Mouse (Mus musculus) gastrocnemius, postnatal 36 days (tissue): ENCODE data around the gene Meox2. TPM values are rescaled to one million over a fixed set of nuclear protein-coding genes. Genes with fewer than 3 reads are reported as not detected.
"Not testable (repeated sequence)": the region's sequence is repeated elsewhere in the genome, so short reads cannot be mapped to it uniquely, and the experiment has no call there.

Source experiments
- DNase-seq, 2 experiments: peaks; one replicate each; pipeline ENCODE4 v3.0.0; 2022
- intact Hi-C: fragments of 180-260 bp; cut with DNase I; formaldehyde crosslinking; loops from one replicate; pipeline ENCODE4 v1.15.1; 2025
- long read RNA-seq, 2 experiments: library from polyadenylated mRNA; stranded (forward); transcript quantifications; one replicate each; pipeline ENCODE4 v2.0.0; 2021
- total RNA-seq, 2 experiments: library from RNA; stranded (reverse); gene quantifications; 2 replicates each; pipeline ENCODE4 v1.2.3; 2021

Meox2 gene
- 10 to 100 TPM in 1 of 2 experiments, 1 to 10 TPM in 1; 9.9 to 10.6 TPM for total RNA-seq
- long read RNA-seq, experiment 1, transcript Meox2-201 (3 exons, 2,360 nt): major isoform, 8 of 9 reads
- long read RNA-seq, experiment 1, partial matches to known transcripts: 0 of 9 reads
- long read RNA-seq, experiment 1, other reads (novel, unspliced or antisense): 1 of 9 reads
- long read RNA-seq, experiment 2, transcript Meox2-201 (3 exons, 2,360 nt): major isoform, 9 of 10 reads
- long read RNA-seq, experiment 2, partial matches to known transcripts: 0 of 10 reads
- long read RNA-seq, experiment 2, other reads (novel, unspliced or antisense): 1 of 10 reads

DNA sequence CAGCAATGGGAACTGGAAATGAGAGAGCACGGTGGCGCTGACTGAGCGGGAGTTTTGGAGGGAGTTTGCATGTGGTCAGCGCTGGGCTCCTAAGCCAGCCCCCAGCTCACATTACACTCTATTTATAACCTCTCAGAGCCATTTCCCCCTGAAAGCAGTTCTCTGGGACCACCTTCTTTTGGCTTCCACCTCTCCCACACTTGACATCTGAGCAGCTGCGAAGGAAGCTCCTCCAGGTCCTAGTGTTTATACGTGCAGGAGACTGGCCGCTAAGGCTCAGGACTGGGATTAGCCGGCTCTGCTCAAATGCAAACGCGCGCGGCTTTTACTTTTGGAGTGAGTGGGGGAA, at the start of gene Meox2:
TSS of gene Meox2 (plus strand) at position 151 of the 349 bp plus-strand sequence.
- intact Hi-C loops: loop anchor here (5.0 kb wide), 1 partner anchor 391 kb away; no protein-coding TSS in a partner anchor
- peak; percentile 70 for DNase-seq

DNA sequence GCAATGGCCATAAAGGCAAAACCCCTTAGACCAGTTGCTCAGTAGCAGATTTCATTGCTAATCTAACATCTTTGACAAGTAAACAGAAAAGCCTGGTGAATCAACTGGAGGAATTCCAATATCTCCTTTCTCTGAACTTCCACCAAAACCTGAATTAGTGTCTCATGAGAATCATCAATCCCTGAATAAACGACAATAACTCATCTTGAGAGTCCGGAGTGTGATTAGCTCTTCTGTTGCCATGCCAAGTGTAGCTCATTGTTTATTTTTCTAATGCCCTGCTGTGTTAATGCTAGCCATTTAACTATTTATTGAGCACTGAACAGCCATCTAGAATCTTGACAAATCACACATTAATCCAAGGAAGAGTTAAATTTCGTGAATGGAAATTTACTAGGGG, 35.7 kb upstream of the Meox2 start:
- intact Hi-C loops: loop anchor here (10.0 kb wide), 1 partner anchor 372 kb away; no protein-coding TSS in a partner anchor
- DNase-seq: no peak

DNA sequence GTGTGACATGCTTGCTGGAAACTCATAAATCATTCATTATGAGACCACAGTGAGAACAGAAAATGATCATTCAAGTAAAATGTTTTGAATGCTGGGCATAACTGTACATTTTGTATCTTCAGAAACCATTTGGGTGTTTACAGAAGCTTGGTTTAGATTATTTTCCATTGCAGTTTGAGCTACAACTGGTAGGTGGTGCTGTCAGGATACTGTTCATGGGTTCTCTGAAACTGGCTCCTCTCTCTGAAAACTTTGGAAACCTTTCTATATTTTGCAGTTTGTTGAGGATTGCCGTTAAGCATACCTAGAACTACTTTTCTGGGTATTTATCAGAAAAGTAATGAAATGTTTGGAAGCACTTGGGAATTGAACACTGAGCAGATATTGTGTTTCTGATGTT, 31.0 kb upstream of the Meox2 start:
- no peak for DNase-seq
- intact Hi-C loops: loop anchor here (10.0 kb wide), 1 partner anchor 367 kb away; no protein-coding TSS in a partner anchor

DNA sequence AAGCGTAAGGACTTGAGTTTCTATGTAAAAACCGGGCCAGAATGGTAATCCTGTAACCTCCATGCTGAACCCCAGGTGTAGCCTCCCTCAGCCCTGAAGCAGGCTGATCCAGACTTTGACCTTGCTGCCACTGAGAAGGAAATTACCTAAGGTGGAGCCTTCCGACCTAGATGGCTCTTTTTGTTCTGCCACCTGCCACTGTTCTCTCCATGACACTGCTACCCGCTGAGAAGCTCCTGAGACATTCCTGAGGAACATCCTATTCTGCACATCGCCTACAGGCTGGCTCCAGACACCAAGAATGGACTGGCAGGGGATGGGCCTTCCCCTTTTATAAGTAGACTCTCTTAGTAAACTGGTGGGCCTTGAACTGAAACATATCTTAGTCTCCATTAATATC, 28.3 kb upstream of the Meox2 start:
- DNase-seq, intact Hi-C loops: not testable (repeated sequence)

DNA sequence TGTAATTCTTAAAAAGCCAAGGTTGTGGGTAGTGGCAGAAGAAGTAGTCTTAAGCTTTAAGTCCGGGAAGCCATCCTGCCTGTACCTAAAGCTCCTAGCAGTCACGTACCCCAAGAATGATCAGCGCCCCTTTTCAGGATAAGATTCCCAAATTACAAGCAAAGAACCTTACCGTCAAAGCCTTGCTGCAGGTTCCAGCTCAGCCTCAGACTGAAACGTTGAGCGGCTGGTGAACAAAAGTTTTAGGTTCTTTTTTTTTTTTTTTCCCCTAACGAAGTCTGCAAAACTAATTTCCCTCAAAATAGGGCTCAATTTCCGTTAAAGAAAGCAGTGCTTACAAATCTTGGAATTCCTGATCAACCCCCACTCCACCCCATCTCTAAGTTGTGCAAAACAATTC, 1.8 kb upstream of the Meox2 start:
- intact Hi-C loops: loop anchor here (5.0 kb wide), 1 partner anchor 389 kb away; no protein-coding TSS in a partner anchor
- peak in 1 of 2 experiments; percentile 4 for DNase-seq

DNA sequence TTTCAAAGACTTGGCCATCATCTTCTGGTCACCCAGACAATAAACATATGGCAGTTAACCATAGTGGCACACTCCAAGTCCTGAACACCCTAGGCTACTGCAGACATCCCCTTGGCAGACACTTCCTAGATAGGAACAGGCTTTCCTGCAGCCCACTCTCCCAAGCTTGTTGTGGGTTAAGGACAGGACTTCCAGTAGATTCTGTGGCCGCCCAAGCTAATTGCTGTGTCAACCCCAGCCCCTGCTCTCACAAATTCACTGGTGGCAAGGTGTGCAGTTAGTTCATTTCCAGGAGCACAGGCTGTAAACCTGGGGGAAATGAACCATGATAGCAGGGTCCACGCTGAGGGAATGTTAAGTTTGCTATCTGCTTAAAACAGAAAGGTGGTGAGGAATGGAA, 1.2 kb upstream of the Meox2 start:
- DNase-seq: peak in 1 of 2 experiments; percentile 22
- intact Hi-C loops: loop anchor here (5.0 kb wide), 1 partner anchor 390 kb away; no protein-coding TSS in a partner anchor

DNA sequence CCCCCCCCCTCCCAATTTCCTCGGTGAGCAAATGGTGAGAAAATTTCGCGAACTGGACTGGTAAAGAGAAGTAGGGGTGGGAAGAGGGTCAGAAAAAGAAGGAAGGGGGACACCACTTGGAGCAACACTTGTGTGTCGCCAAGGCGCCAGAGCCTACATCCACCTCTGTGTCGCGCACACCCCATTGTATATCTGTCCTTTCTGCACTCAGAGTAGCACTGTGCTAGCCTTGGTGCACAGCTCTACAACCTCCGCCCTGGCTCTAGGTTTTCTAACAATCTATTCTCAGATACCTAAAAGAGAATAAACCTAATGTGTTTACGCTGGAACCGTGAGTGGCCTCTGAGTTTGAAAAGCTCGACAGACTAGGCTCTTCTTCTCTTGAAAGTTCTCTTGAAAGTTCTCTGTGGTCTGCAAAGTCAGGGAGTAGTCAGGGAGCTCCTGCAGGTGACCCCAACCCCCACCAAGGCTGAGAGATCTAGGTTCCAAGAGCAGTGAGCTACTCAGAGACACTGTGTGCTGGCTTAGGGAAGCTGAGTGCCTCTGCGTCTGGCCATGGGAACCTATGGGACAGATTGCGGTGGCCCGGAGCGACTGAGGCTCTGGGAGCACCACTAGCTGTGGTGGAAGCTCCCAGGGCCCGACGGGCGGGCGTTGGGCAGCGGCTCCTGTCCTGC, 489 bp upstream of the Meox2 start:
- intact Hi-C loops: loop anchor here (5.0 kb wide), 1 partner anchor 391 kb away; no protein-coding TSS in a partner anchor
- peak; percentile 11 to 18 for DNase-seq

DNA sequence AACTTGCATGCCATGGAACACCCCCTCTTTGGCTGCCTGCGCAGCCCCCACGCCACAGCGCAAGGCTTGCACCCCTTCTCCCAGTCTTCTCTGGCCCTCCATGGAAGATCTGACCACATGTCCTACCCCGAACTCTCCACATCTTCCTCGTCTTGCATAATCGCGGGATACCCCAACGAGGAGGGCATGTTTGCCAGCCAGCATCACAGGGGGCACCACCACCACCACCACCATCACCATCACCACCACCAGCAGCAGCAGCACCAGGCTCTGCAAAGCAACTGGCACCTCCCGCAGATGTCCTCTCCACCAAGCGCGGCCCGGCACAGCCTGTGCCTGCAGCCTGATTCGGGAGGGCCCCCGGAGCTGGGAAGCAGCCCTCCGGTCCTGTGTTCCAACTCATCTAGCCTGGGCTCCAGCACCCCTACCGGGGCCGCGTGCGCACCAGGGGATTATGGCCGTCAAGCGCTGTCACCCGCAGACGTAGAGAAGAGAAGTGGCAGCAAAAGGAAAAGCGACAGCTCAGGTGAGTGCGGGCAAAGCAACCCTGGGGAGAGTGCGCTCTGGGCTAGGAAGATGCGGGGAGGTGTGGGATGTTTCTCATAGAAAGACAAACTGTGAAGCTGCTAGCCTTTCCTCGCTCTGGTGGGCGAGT, 606 bp downstream of the Meox2 start:
- intact Hi-C loops: loop anchor here (5.0 kb wide), 1 partner anchor 392 kb away; no protein-coding TSS in a partner anchor
- DNase-seq: peak; percentile 11 to 47

DNA sequence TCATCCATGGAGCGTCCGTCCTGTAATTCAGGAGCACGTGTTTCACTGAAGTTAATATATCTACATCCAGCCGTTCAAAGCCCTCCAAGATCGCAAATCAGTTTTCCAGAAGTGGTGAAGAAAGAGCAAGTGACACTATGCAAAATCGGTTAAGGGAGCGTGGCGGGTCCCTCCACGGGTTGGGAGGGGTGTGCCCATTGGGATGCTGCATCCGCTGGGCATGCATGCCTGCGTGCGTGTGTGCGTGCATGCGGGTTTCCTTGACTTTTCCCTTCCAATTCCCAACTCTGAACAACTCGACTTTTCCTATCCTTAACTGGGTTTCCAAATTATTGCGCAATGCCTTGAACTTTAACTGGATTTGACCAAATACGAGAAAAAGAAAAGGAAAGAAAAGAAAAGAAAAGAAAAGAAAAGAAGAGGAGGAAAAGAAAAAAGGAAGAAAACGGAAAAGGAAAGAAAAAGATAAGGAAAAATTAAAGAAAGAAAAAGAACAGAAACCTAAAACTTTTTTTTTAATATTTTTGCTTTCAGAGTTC, 1.2 kb downstream of the Meox2 start:
- intact Hi-C loops: loop anchor here (5.0 kb wide), 1 partner anchor 392 kb away; no protein-coding TSS in a partner anchor
- peak; percentile 11 to 37 for DNase-seq

DNA sequence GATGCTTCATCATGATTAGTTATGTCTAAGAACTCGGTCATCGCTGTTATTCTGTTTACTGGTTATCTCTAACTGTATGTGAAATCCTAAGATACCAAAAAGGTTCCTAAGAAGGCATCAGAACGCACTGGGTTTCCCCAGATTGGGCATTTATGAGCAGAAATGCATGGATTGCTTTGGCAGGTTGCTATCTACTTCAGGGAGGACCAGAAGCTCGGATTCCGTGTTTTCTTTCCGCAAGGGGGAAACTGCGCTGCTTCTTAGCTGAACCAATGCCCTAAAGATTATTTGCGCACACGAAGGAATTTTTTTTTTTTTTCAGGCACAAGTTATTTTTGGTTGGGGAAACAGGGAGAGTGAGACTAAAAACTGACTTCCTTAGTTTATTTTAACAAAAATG, 2.6 kb downstream of the Meox2 start:
- intact Hi-C loops: no loop called here
- DNase-seq: no peak

DNA sequence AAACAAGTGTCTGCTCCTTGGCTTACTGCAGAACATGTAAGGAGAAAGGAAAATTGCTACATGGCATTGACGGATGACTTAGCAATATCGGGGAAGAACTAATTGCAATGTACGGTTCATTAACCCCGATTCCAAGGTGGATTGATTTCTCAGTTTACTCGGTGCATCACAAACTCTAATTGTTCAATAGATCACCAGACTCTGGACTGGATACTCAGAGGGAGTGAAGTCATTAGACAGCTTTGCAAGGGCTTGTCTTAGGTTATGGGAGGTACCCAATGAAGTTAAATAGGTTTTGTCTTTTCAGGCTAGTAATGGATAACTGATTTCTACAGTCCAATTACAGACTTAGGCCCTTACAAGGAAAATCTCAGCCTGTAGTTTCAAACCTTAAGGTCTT, 10.9 kb downstream of the Meox2 start:
- DNase-seq: no peak
- intact Hi-C loops: no loop called here

DNA sequence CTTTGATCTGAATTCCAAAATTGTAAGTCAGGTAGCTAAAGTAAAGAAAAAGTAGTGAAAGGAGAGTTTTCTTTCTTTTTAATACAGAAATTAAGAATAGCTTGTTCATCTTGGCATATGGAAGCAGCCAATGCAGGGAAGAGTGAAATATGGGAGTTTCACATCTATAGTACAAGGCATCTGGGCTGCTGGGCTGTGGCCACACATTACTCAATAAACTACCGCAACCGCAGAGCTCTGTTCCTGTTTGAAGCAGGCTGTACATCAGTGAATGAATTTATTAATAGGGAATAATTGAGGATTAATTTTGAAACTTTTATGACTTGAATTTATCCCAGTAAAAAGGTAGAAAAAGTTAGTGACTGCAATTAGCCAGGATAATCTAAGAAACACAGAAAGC, 15.4 kb downstream of the Meox2 start:
- intact Hi-C loops: no loop called here
- no peak for DNase-seq

DNA sequence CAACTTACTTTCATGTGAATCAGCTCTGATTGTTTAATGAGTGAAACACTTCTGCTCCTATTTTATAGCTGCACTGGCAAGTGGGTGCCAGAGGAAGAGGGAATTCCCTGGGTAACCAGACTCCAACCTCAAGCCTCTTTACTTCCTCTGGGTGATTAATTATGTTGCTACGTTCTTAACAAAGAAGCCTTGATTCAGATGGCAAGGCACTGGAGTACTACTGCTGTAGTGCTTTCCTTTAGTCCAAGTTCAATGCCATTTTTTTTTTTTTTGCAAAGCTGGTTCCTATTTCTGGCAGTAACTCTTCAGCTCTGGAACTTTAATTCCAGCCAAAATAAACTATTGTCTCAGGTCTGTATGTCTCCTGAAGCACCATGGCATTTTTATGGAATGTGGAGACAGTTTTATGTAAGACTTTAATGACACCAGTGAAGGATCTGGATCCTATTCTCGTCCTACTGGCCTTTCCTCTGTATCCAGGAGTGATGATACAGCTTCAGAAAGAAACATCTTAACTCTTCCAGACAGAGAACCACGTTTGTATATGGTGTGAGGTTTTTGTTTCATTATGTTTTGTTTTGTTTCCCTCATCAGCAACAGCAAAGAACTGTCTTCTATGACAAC, 33.9 kb downstream of the Meox2 start:
- intact Hi-C loops: no loop called here

DNA sequence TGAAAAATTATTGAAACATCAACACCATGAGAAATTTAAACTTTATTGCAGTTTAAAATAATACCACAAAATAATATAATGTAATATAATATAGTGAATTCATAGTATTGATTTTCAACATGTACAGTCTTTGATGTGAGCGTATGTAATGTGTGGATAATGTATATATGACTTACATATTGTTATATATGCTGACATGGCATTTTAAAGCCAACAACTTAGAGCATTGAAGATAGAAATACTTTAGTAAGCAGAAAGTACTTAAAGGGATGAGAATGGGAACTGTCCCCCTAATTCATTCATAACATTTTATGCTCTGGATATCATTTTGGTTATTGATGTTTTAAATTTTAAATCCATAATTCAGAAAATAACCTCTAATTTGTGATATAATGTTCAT, 35.5 kb downstream of the Meox2 start:
- no peak for DNase-seq
- intact Hi-C loops: no loop called here

More for the DNA sequence above, 33.9 kb downstream of the Meox2 start:
- DNase-seq: no peak

DNA sequence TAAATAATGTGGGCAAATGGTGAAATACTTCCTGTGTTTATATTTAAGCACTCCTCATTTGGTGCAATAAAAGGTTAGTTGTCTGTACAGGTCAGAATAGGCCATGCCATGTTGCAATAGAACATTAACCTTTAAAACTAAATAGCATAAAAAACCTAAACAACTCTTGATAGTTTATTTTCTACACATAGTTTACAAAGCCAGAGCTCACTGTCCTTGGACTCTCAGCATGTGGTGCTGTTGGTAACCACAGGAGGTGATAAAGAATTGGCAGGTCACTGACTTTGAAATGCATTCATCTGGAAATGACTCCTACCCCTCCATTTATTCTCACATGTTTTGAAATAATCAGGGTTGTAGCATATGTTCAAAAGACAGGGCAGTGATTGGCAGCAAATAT, 59.4 kb downstream of the Meox2 start:
- intact Hi-C loops: no loop called here
- no peak for DNase-seq

DNA sequence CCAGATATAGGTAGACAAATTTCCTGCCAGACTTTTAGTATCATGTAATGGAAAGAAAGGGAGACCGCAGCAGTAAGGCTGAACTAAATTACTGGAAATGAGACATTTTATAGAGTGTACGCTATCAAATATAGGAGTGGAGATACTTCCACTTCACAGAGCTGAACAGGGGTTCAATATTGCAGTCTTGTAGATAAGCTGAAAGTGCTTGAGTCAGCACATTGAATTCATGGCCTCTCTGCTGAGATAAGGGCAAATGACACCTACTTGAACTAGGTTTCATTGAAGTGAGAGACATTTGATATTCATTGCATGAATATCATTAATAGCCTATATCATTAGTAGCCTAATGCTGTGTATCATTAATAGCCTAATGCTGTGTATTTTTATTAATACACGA, 65.0 kb downstream of the Meox2 start:
- DNase-seq: no peak
- intact Hi-C loops: no loop called here

DNA sequence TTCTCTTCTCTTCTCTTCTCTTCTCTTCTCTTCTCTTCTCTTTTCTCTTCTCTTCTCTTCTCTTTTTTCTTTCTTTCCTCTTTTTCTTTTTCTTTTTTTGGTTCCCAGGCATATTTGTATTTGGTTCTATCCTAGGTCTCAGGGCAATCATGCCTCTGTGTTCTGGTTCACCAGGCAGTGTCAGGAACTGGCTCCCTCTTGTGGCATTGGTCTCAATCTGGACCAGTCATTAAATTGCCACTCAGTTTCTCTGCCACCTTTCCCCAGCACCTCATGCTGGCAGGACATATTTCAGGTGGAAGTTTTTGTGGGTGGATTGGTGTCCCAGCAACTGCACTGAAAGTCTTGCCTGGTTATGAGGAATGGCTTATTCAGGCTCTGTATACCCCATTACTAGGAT, 75.3 kb downstream of the Meox2 start:
- intact Hi-C loops: loop anchor here (10.0 kb wide), 1 partner anchor 469 kb away; no protein-coding TSS in a partner anchor

DNA sequence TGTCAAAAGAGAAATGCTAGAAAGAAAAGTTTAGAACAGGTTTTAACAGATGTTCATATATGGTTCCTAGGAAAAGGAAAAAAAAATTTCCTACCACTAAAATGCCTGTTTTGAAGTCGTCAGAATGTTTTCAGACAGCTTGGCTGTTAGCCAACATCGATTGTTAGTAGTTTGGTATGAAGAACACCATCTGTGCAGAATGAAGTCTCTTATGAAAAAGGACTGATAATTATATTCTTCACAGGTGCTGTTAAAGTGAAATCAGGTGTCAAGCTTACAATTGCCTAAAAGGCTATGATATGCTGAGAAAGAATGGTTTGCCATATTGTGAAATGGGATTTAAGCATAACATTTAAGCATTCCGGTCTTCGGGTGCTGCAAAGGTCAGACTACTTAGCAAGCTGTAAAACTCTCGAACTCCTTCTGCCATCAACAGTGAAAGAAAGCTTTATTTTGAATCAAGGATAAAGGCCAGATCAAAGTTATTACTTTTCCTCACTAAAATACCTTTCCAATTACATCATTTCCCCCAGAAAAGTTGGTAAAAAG, 80.7 kb downstream of the Meox2 start:
- no peak for DNase-seq
- intact Hi-C loops: loop anchor here (10.0 kb wide), 1 partner anchor 474 kb away; no protein-coding TSS in a partner anchor

More for the DNA sequence above, 75.3 kb downstream of the Meox2 start:
- DNase-seq: peak in 1 of 2 experiments; percentile 5
